33 mouse cellular contexts compared by ENCODE assay signal in genomic region chr1:177726870-177727269, GRCm38 (mm10). TPM values are rescaled to one million over a fixed set of nuclear protein-coding genes. Genes with fewer than 3 reads are reported as not detected.
DNase-seq lines count a peak whose midpoint lies in the region; ATAC-seq and TF ChIP-seq lines count a peak whose summit lies in the region.
"Had no signal": no experiment of that assay in that cellular context is flagged by ENCODE, and none has a peak within 500 bp of the region (broad histone marks: within the 10 kb centered on the region; RNA-seq: fewer than 3 reads in every experiment).

No protein-coding gene starts in this region.

- no peak for ATAC-seq in lung, embryonic 15.5 days (ENCODE audit: borderline replicate concordance, extremely low read depth, low FRiP score, low TSS enrichment)
- peak; percentile 33; the same call in 1 of the 2 replicates for ATAC-seq in common myeloid progenitor, adult 5-6 weeks (replicated peaks; ENCODE audit: low read depth, poor library complexity, severe bottlenecking)
- ATAC-seq in intestine, embryonic 16.5 days = 0 out of 2 replicates have a peak, but pooled peaks have one; percentile 27
- peak; percentile 82 for ATAC-seq in megakaryocyte-erythroid progenitor cell, adult 5-6 weeks (replicated peaks; ENCODE audit: low FRiP score, low TSS enrichment, poor library complexity, severe bottlenecking)
- ATAC-seq in hindbrain, embryonic 16.5 days = no peak
- ATAC-seq: forebrain, embryonic 15.5 days; midbrain, embryonic 13.5 days; Patski had no signal

- H3K36me3 ChIP-seq in lung, embryonic 15.5 days = no peaks in the 10 kb centered on the region
- H3K36me3 ChIP-seq in intestine, embryonic 16.5 days (ENCODE audit: control insufficient read depth, insufficient read depth, low read length) = no peaks in the 10 kb centered on the region
- no peaks in the 10 kb centered on the region for H3K36me3 ChIP-seq in hindbrain, embryonic 16.5 days (ENCODE audit: control insufficient read depth, insufficient read depth, low read length)
- H3K36me3 ChIP-seq: embryonic facial prominence, embryonic 10.5 days; forebrain, embryonic 15.5 days; heart, embryonic 12.5 days; hindbrain, embryonic 10.5 days; kidney, embryonic 15.5 days; limb, embryonic 10.5 days; midbrain, embryonic 13.5 days had no signal

- no peak for DNase-seq in lung, adult 2 months
- no peak for DNase-seq in urinary bladder, postnatal 4 days (ENCODE audit: low spot score in 2 of 2)
- no peak for DNase-seq in kidney, adult 8-10 months
- DNase-seq: adrenal gland, postnatal 36 days; cerebellum, adult 11 months; cerebellum, adult 9-11 months; gastrocnemius, postnatal 10 days; heart, adult 18-20 months; heart, postnatal 10 days; kidney, postnatal 4 days; layer of hippocampus, adult 9-11 months; thymus, adult 2 months; thymus, postnatal 4 days had no signal

- H3K27ac ChIP-seq in lung, embryonic 15.5 days = peak overlapping the region; percentile 60
- no peak overlapping the region for H3K27ac ChIP-seq in intestine, embryonic 16.5 days (ENCODE audit: low read length)
- H3K27ac ChIP-seq in hindbrain, embryonic 16.5 days (ENCODE audit: low read depth, low read length) = no peak overlapping the region
- H3K27ac ChIP-seq: embryonic facial prominence, embryonic 10.5 days; forebrain, embryonic 15.5 days; hindbrain, embryonic 10.5 days; kidney, embryonic 15.5 days; limb, embryonic 10.5 days; macrophage; midbrain, embryonic 13.5 days had no signal

- no peak overlapping the region for H3K4me2 ChIP-seq in lung, embryonic 15.5 days
- no peak overlapping the region for H3K4me2 ChIP-seq in intestine, embryonic 16.5 days (ENCODE audit: low read depth, low read length)
- no peak overlapping the region for H3K4me2 ChIP-seq in hindbrain, embryonic 16.5 days (ENCODE audit: low read length)
- H3K4me2 ChIP-seq: forebrain, embryonic 15.5 days; heart, embryonic 12.5 days; kidney, embryonic 15.5 days; midbrain, embryonic 13.5 days had no signal

- no peaks in the 10 kb centered on the region for H3K27me3 ChIP-seq in lung, embryonic 15.5 days
- no peaks in the 10 kb centered on the region for H3K27me3 ChIP-seq in intestine, embryonic 16.5 days (replicated peaks; ENCODE audit: control insufficient read depth, insufficient read depth, low read length)
- H3K27me3 ChIP-seq in hindbrain, embryonic 16.5 days (replicated peaks; ENCODE audit: control insufficient read depth, insufficient read depth, low read length) = no peaks in the 10 kb centered on the region
- H3K27me3 ChIP-seq: forebrain, embryonic 15.5 days; heart, embryonic 12.5 days; kidney, embryonic 15.5 days; midbrain, embryonic 13.5 days; Patski had no signal

- no peak overlapping the region for H3K9ac ChIP-seq in lung, embryonic 15.5 days
- H3K9ac ChIP-seq in intestine, embryonic 16.5 days (ENCODE audit: low read depth, low read length) = no peak overlapping the region
- H3K9ac ChIP-seq in hindbrain, embryonic 16.5 days (ENCODE audit: low read depth, low read length) = no peak overlapping the region
- H3K9ac ChIP-seq: forebrain, embryonic 15.5 days; heart, embryonic 12.5 days; kidney, embryonic 15.5 days; midbrain, embryonic 13.5 days had no signal

- TF ChIP-seq POLR2A in lung, adult 2 months (IDR thresholded peaks at IDR 0.05; ENCODE audit: borderline replicate concordance, extremely low read depth, low read depth, low read length) = no peak

- TF ChIP-seq CTCF in lung, adult 2 months (IDR thresholded peaks at IDR 0.05; ENCODE audit: insufficient read depth, low read length) = no peak

- no peak overlapping the region for H3K4me3 ChIP-seq in lung, embryonic 15.5 days
- H3K4me3 ChIP-seq in lung, adult 2 months (replicated peaks; ENCODE audit: extremely low read depth, low read depth, low read length) = no peak overlapping the region
- H3K4me3 ChIP-seq in intestine, embryonic 16.5 days (ENCODE audit: low read length) = no peak overlapping the region
- no peak overlapping the region for H3K4me3 ChIP-seq in hindbrain, embryonic 16.5 days (ENCODE audit: low read length)
- H3K4me3 ChIP-seq: embryonic facial prominence, embryonic 10.5 days; forebrain, embryonic 15.5 days; heart, embryonic 12.5 days; hindbrain, embryonic 10.5 days; kidney, embryonic 15.5 days; limb, embryonic 10.5 days; midbrain, embryonic 13.5 days had no signal

- H3K9me3 ChIP-seq in lung, embryonic 15.5 days = no peaks in the 10 kb centered on the region
- H3K9me3 ChIP-seq in intestine, embryonic 16.5 days (ENCODE audit: control insufficient read depth, low read length) = no peaks in the 10 kb centered on the region
- H3K9me3 ChIP-seq in hindbrain, embryonic 16.5 days (ENCODE audit: control insufficient read depth, low read length) = peaks cover 3% of the 10 kb centered on the region
- H3K9me3 ChIP-seq: forebrain, embryonic 15.5 days; kidney, embryonic 15.5 days; limb, embryonic 10.5 days had no signal

- H3K4me1 ChIP-seq in lung, embryonic 15.5 days = no peaks in the 10 kb centered on the region; the same call in 1 of the 2 replicates
- peaks cover 7% of the 10 kb centered on the region; the same call in 1 of the 2 replicates for H3K4me1 ChIP-seq in lung, adult 2 months (ENCODE audit: control insufficient read depth, insufficient read depth, low read length)
- H3K4me1 ChIP-seq in intestine, embryonic 16.5 days (ENCODE audit: control insufficient read depth, insufficient read depth, low read length) = peaks cover 16% of the 10 kb centered on the region; the same call in 1 of the 2 replicates
- H3K4me1 ChIP-seq in hindbrain, embryonic 16.5 days (ENCODE audit: control insufficient read depth, insufficient read depth, low read depth, low read length) = no peaks in the 10 kb centered on the region
- H3K4me1 ChIP-seq: forebrain, embryonic 15.5 days; limb, embryonic 10.5 days had no signal

- WGBS in lung, embryonic 15.5 days = 31% methylated on average over 5 of the region's 5 CpGs
- WGBS in lung, adult 2 months = 48% methylated on average over 5 of the region's 5 CpGs
- WGBS in intestine, embryonic 16.5 days = 50% methylated on average over 5 of the region's 5 CpGs
- 86% methylated on average over 5 of the region's 5 CpGs for WGBS in hindbrain, embryonic 16.5 days

RNA-seq across cellular contexts. Expression of gene 1700016C15Rik, which starts 2.7 kb away (rescaled TPM):
- polyA plus RNA-seq in lung, embryonic 15.5 days (2015; fragmentation: Nextera tagmentation; extraction: Ambion mirVana) = 0.21 and 0.74 TPM in 2 replicates
- polyA plus RNA-seq in lung, adult 2 months (2012; rRNA removed) = 0.22 TPM in 1 of 2 replicates, not detected in the other
- not detected in 2 replicates for total RNA-seq in common myeloid progenitor, adult 5-6 weeks (2017)
- not detected in 2 replicates for polyA plus RNA-seq in intestine, embryonic 16.5 days (2015; fragmentation: Nextera tagmentation; extraction: Ambion mirVana)
- not detected in 2 replicates for total RNA-seq in megakaryocyte-erythroid progenitor cell, adult 5-6 weeks (2014; fragmentation: Nextera tagmentation)
- not detected in 2 replicates for total RNA-seq in megakaryocyte-erythroid progenitor cell, adult 5-6 weeks (2017)
- not detected in 2 replicates for polyA plus RNA-seq in hindbrain, embryonic 16.5 days (2015; fragmentation: Nextera tagmentation; extraction: Ambion mirVana)
- total RNA-seq: adrenal gland, adult 18-20 months; adrenal gland, postnatal 36 days; ES-E14; heart, adult 18-20 months; heart, postnatal 10 days; left cerebral cortex, adult 8-10 months; liver, adult 2 months had no signal
- polyA plus RNA-seq: cortical plate, adult 2 months; embryonic facial prominence, embryonic 10.5 days; forebrain, embryonic 15.5 days; heart, embryonic 12.5 days; hindbrain, embryonic 10.5 days; limb, embryonic 10.5 days; liver, adult 2 months; macrophage; midbrain, embryonic 13.5 days; neural tube, embryonic 11.5 days; thymus, adult 2 months had no signal

Comparison
In these comparisons a context has a peak if more than half of its experiments do, and no peak if none do; other contexts are left out.
1. ATAC-seq: peak in common myeloid progenitor, adult 5-6 weeks (single experiment), intestine, embryonic 16.5 days (single experiment) and megakaryocyte-erythroid progenitor cell, adult 5-6 weeks (single experiment); none in lung, embryonic 15.5 days (single experiment) and hindbrain, embryonic 16.5 days (single experiment).